Mouse (Mus musculus): ENCODE data around the gene Spg11. TPM values are rescaled to one million over a fixed set of nuclear protein-coding genes. Genes with fewer than 3 reads are reported as not detected.
"Not testable (repeated sequence)": the region's sequence is repeated elsewhere in the genome, so short reads cannot be mapped to it uniquely, and the experiment has no call there.

Gene Spg11
- total RNA-seq, 2 experiments from 2014 or later: 10.7 to 13.1 TPM

DNA sequence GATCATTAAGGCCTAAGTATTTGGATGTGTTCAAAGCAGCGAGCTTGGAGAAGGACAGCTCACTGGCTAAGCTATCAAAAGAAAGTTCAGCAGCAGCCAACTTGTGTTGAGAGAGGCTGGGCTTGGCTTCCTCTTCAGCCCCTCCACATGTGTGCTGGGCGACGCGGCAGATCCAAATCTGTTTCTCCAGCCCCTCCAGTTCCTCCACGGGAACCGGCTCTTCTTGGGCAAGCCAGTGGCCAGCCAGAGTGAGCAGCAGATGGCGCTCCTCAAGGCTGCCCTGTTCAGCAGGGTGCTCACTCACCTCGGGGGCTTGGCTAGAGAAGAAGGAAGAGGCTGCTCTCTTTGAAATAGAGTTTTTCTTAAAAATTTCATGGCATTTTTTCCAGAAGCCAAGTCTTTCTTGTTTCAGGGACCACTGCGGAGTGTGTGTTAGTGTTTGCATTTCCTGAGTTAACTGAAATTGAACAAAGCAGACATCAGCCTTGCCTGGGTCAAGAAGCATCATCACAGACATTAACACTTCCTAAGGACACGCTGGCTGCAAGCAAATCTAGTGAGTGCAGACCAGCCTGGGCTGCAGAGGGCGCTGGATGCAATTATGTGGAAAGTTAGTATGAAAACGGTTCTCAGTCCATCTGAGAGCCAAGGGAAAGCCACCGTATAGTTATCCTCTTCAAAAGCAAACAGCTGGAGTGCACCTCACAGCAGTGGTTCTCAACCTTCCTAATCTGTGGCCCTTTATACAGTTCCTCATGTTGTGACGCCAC lies 52.8 kb downstream of the Spg11 start:
- DNase-seq: peak in 1 of 2 experiments; percentile 31

DNA sequence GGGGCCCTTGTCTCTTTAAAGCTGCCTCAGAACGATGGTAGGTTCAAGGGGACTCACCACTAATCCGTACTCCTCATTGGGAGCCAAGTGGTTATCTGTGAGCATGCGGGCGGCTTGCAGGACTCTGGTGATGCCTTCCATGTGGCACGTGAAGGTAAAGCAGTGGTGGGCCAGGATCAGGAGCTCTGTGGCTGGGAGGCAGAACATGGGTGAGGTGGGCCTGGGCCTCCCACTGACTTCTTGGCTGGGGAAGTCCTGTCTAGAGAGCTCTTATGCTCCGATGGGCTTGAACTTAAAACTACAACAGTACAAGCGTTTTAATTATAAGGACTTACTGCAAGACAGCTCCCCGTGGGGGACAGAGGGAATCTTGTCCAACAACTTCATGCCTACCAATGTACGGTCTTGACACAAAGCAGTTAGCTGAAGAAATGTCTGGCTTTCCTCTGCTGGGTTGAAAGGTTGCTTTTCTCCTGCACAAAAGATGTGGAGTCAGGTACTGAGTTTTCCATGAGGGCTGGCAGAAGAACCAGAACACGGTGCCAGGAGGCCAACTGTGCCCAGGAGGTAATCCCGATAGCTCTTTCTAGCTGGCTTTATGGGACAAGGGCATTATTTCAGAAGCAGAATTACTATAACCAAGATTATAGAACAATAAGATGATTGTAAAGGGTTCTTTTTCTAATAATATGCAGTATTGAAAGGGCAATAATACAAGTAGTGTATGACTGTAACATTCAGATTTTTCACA lies 58.6 kb downstream of the Spg11 start:
- DNase-seq: peak; percentile 23 to 34

DNA sequence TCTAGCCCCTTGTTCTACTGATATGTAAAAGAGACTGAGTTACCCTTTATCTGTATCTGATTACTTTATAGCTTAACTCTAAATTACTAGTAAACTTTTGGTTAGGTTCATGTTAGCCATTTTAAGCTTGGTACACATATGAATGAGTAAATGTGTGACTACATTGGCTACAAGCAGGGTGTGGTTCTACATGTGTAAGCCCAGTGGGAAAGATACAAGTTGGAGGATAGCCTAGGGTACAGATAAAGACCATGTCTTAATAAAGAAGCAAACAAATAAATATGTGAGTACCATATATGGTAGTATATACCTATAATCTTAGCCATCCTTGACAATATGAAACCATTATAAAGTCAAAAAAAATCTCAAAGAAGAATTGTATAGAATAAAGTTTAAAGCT lies 74.3 kb downstream of the Spg11 start:
- no peak for DNase-seq

DNA sequence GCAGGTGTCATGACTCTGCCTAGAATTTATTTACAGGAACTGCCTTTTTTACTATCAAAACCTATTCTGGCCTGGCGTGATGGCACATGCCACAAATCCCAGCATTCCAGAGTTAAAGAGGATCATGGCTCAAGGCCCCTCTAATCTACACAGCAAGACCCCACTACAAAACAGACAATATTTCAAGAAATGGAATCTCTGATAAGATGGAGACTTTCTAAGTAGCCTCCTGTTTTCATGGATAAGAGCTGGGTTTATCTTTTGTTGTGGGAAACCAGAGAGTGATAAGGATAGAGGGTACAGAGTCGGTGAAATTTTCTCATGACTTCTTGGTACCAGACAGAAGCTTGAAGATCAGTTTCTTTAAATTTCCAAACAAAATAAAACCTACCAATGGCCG lies 82.1 kb downstream of the Spg11 start:
- no peak for DNase-seq

DNA sequence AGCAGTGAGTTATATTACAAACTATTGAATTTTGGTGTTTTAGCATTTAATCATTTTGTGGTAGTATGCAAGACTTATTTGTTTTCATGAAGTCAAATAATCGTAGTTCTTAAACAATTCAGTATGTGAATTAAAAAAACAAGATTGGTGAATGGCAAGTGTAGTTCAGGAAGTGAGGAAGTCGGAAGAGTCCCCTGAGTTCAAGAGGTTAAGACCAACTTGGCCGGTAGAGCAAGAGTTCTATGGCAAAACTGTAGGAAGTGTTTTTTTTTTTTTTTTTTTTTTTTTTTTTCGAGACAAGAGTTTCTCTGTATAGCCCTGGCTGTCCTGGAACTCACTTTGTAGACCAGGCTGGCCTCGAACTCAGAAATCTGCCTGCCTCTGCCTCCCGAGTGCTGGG lies 86.2 kb downstream of the Spg11 start:
- no peak for DNase-seq

DNA sequence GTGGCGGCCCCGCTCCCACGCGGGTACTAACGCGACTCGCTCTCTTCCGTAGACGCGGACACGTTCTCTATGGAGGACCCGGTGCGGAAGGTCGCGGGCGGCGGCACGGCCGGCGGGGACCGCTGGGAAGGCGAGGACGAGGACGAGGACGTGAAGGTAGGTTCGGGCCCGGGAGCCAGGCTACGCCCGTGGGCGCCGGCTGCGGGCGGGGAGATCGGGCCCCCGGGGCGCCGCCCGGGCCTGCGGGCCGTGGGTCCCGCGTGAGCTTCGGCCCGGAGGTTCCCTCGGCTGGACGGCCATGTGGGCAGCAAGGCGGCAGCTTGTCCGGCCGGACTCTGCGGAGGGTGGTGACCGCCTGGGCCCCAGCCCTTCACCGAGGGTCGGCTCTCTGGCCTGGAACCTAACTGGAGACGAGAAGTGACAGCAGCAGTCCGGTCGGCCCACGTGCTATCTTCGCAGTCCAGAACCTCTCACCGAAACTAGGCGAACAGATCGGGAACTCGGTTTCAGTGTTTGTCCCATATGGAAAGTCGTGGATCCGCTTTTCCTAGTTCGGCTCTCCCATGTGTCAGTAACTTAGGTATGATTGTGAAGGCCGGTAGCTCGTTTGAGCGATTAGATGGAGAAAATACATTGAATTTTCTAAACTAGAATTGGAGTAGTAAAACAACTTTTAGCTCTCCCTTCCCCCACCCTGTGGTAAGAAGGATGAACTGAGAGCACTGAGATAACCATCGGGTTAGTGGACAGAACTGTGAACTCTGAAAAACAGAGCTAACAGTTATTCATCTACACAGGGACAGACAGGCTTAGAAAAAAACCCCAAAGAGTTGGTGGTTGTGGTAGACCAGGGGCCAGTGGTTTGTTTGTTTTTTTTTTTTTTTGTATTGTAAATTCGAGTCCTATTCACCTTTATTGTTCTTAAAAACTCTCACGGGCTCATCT lies 89.2 kb downstream of the Spg11 start:
- DNase-seq: peak in 1 of 2 experiments; percentile 65

DNA sequence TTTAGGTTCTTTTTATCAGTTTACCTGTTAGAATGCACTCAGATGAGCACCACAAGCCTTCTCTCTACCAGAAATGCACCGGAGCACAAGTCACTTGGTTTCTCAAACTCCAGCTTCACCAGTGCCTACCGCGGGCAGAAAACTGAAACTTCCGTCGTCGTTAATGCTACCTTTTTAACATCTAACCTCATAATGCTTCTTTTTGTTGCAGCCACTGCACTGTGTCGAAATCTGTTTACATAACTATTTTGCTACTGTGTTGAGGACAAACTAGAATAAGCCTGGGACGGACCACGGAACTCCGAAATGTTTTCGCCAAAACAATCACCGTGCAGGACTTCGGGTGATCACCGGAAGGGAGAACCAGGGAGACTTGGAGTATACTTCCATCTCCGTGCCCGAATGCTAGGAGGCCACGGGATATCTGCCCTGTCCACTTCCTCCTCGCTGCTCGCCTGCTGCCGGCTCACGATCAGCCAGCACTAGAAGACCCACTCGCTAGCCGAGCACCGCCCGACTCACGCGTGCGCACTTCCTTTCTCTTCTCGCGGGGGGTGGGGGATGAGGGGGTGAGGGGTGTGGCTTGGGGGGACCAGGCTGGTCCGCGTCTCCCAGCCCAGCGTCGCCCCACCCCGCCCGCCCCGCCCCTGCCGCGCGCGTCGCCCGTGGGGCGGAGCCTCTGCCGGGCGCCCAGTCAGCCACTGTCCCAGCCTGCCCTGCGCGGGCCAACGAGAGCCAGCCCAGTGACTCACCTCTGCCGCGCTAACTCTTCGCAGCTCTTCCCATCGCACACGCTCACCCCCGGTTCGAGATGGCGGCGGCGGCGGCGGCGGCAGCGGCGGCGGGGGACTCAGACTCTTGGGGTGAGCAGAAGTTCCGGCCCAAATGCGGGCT lies 90.1 kb downstream of the Spg11 start, which contains the start of gene Eif3j1:
Gene Eif3j1 (plus strand): TSS at position 685 of the 894 bp plus-strand sequence.
- DNase-seq: peak; percentile 91 to 94

DNA sequence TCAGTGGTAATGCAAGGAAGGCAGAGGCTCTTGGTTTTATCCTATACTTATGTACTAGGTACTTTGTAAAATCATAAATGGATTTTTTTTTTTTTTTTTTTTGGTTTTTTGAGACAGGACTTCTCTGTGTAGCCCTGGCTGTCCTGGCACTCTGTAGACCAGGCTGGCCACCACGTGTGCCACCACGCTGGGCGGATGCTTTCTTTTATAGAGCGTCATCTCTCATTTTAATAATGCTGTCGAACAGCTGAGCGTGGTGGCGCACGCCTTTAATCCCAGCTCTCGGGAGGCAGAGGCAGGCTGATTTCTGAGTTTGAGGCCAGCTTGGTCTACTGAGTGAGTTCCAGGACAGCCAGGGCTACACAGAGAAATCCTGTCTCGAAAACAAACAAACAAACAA lies 91.1 kb downstream of the Spg11 start:
- not testable (repeated sequence) for DNase-seq

DNA sequence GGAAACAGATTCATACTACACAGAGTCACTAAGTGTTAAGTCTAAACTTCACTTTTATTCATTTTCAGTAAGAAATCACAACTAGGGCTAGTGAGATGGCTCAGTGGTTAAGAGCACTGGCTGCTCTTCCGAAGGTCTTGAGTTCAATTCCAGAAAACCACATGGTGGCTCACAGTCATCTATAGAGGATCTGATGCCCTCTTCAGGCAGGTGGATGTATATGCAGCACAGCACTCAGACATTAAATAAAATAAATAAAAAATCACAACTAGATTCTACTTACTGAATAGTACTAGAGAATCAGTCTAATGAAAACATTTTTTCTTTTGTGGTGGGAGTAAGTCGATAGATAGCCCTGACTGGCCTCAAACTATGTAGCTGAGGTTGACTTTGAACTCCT lies 95.9 kb downstream of the Spg11 start:
- DNase-seq: no peak

DNA sequence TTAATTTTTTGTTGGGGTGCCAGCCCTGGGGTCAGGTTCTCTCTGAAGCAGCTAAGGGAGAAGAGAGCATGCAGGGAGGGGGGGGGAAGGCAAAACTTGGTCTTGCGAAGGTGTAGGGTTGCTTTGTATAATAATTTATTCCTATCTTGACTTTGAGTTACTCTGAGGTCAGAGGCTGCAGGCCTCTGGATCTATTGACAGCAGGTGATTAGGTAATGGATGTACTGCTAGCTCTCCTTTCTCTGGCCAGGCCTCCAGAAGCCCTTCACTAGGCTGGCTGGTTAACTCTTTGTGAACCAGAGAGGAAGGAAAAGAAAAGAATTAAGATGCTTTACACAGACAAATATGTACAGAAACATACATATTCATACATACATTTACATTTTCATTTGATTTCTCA lies 99.5 kb downstream of the Spg11 start:
- DNase-seq: no peak

DNA sequence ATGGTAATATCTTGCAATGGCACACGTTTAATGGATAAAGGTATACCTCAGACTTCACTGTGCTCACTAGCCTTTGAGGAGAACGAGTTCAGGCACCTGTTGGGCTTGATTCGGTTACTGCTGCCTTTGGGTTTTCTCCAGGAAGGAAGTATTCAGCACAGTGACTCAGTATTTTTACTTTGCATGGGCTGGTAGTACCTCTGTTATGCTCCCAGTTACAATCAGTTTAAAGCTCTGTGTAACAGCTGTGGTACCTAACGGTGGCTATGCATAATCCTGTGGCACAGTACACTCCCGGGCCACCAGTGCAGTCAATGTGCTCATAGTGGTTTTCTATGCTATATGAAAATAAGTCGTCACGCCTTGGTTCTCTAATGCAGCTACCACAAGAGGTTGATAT lies 106.7 kb downstream of the Spg11 start:
- DNase-seq: no peak

DNA sequence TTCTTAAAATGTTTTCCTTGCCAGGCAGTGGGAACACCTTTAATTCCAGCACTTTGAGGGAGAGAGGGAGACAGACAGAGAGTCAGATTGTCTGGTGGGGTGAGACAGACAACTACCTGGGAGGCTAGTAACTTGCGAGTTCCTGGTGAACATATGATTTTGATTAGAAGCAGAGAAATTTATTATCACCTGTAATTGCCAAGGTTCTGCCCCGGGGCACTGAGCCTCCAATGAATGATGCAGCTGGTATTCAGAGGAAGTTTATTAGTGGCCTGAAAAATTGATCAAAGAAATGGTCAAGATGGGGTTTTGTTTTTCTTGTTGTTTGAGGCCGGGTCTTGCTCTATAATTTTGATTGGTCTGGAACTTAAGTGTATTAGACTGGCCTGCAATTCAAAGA lies 109.4 kb downstream of the Spg11 start:
- no peak for DNase-seq

Small RNA genes lying within 50 kb of the gene (microRNA-seq; reads per million reads assigned to microRNA genes)
- 0 reads per million in 2 experiments for gene Gm47314

Other genes with a start within 250 kb of the Spg11 start
- gene Ctdspl2, start 162.4 kb downstream of the Spg11 start, total RNA-seq (2021): 10 to 100 TPM; 11.2 to 13.6 TPM
- gene Mageb3, start 162.3 kb downstream of the Spg11 start, total RNA-seq (2021): not detected
- gene Eif3j1, start 89.8 kb downstream of the Spg11 start, total RNA-seq (2021): 10 to 100 TPM; 22.1 to 22.3 TPM
- gene B2m, start 29.3 kb upstream of the Spg11 start, total RNA-seq (2021): 100 to 1,000 TPM; 297 to 515 TPM
- gene Trim69, start 42.3 kb upstream of the Spg11 start, total RNA-seq (2021): not detected
- not detected for gene Patl2, start 67.8 kb upstream of the Spg11 start, total RNA-seq (2021)
- gene Terb2, start 67.9 kb upstream of the Spg11 start, total RNA-seq (2021): not detected
- 100 to 1,000 TPM; 206 to 214 TPM for gene Sord, start 116.4 kb upstream of the Spg11 start, total RNA-seq (2021)
- gene Duox2, start 180.1 kb upstream of the Spg11 start, total RNA-seq (2021): under 1 TPM; 0.27 to 0.44 TPM
- gene Duoxa2, start 180.5 kb upstream of the Spg11 start, total RNA-seq (2021): under 1 TPM in 1 of 2 experiments, not detected in 1; 0.18 TPM
- under 1 TPM in 1 of 2 experiments, not detected in 1; 0.25 TPM for gene Duoxa1, start 195.3 kb upstream of the Spg11 start, total RNA-seq (2021)
- gene Duox1, start 197.3 kb upstream of the Spg11 start, total RNA-seq (2021): under 1 TPM; 0.17 to 0.28 TPM

Data from heart, adult 18-20 months (tissue).